Comparison of ENCODE assay signal across 10 mouse cellular contexts in genomic region chr2:28539206-28539605, GRCm38 (mm10). TPM values are rescaled to one million over a fixed set of nuclear protein-coding genes. Genes with fewer than 3 reads are reported as not detected.
DNase-seq lines count a peak whose midpoint lies in the region; ATAC-seq and TF ChIP-seq lines count a peak whose summit lies in the region.
"Had no signal": no experiment of that assay in that cellular context is flagged by ENCODE, and none has a peak within 500 bp of the region (broad histone marks: within the 10 kb centered on the region; RNA-seq: fewer than 3 reads in every experiment).

No protein-coding gene starts in this region.

- peak overlapping the region; percentile 41 for H3K4me3 ChIP-seq in gastrocnemius, adult 2 months
- H3K4me3 ChIP-seq in hindbrain, embryonic 13.5 days, result no peak overlapping the region
- H3K4me3 ChIP-seq in myocyte, result no peak overlapping the region

- H3ac ChIP-seq in myocyte (ENCODE audit: control insufficient read depth, insufficient read length), result no peak overlapping the region

- peaks cover 41% of the 10 kb centered on the region for H3K36me3 ChIP-seq in hindbrain, embryonic 13.5 days
- no peaks in the 10 kb centered on the region for H3K36me3 ChIP-seq in myocyte (ENCODE audit: control insufficient read depth, insufficient read depth)
- H3K36me3 ChIP-seq: G1E had no signal

- intact Hi-C loops in gastrocnemius, adult 2 months (cut with DNase I), result loop anchor here (2.0 kb wide), 1 partner anchor 18 kb away; no protein-coding TSS in a partner anchor
- intact Hi-C loops in left cerebral cortex, postnatal 4 days (cut with DNase I), result no loop called here

- peaks cover 73% of the 10 kb centered on the region for H3K4me1 ChIP-seq in hindbrain, embryonic 13.5 days (replicated peaks)

- TF ChIP-seq POLR2A in myocyte (IDR thresholded peaks at IDR 0.05; ENCODE audit: insufficient read length, low read depth), result peak; percentile 66

- no peaks in the 10 kb centered on the region for H3K79me2 ChIP-seq in myocyte (ENCODE audit: control insufficient read depth, insufficient read depth)

- DNase-seq in left cerebral cortex, adult 18-20 months (ENCODE audit: low spot score in 2 of 2), result peak; percentile 60 to 65
- DNase-seq in left cerebral cortex, adult 11 months (ENCODE audit: low spot score), result no peak
- DNase-seq in cerebellum, postnatal 10 days, result peak; percentile 85 to 90
- peak; percentile 91 for DNase-seq in gastrocnemius, adult 2 months
- DNase-seq in left cerebral cortex, postnatal 4 days, result peak; percentile 93
- no peak for DNase-seq in yolk sac, embryonic 10.5 days (ENCODE audit: low spot score)

- WGBS in hindbrain, embryonic 13.5 days, result 31% methylated on average over 7 of the region's 7 CpGs

- TF ChIP-seq CTCF in gastrocnemius, adult 2 months (IDR thresholded peaks at IDR 0.05), result no peak

- peak overlapping the region; percentile 62 for H3K9ac ChIP-seq in hindbrain, embryonic 13.5 days

- ATAC-seq in hindbrain, embryonic 13.5 days (ENCODE audit: low FRiP score), result peak; percentile 47

- peak overlapping the region; percentile 93 for H3K27ac ChIP-seq in gastrocnemius, adult 2 months
- H3K27ac ChIP-seq in hindbrain, embryonic 13.5 days, result peak overlapping the region; percentile 84

- H3K4me2 ChIP-seq in hindbrain, embryonic 13.5 days, result peak overlapping the region; percentile 16; the same call in 1 of the 2 replicates
- H3K4me2 ChIP-seq in myocyte (ENCODE audit: low read depth), result peak overlapping the region; percentile 73

- H3K27me3 ChIP-seq in hindbrain, embryonic 13.5 days, result no peaks in the 10 kb centered on the region
- H3K27me3 ChIP-seq in myocyte (ENCODE audit: control insufficient read depth, insufficient read depth, insufficient read length), result no peaks in the 10 kb centered on the region

- no peaks in the 10 kb centered on the region for H3K9me3 ChIP-seq in hindbrain, embryonic 13.5 days
- H3K9me3 ChIP-seq: G1E had no signal

TF ChIP-seq in myocyte, 11 proteins besides CTCF, POLR2A, EP300 and RAD21:
- peak; percentile 66 for TF ChIP-seq TCF3 (IDR thresholded peaks at IDR 0.05; ENCODE audit: insufficient read length, low read depth)
- TF ChIP-seq SRF (IDR thresholded peaks at IDR 0.05; ENCODE audit: control insufficient read depth, insufficient read length, low read depth), result peak; percentile 83
- peak; percentile 96 for TF ChIP-seq TCF12 (IDR thresholded peaks at IDR 0.05; ENCODE audit: insufficient read depth, poor library complexity, severe bottlenecking)
- TF ChIP-seq CEBPB (IDR thresholded peaks at IDR 0.05; ENCODE audit: insufficient read depth, poor library complexity, severe bottlenecking), result no peak
- no peak for TF ChIP-seq REST (IDR thresholded peaks at IDR 0.05; ENCODE audit: insufficient read depth, insufficient read length)
- peak; percentile 77 to 99 (median 97) for TF ChIP-seq MYOG (IDR thresholded peaks at IDR 0.05; ENCODE audit: control insufficient read depth in 1 of 3, insufficient read depth in 1 of 3, insufficient read length in 2 of 3, low read depth in 2 of 3)
- peak; percentile 91 for TF ChIP-seq USF1 (IDR thresholded peaks at IDR 0.05; ENCODE audit: low read depth)
- TF ChIP-seq MYOD1 (IDR thresholded peaks at IDR 0.05; ENCODE audit: control insufficient read depth in 1 of 3, insufficient read length in 2 of 3, low read depth in 2 of 3), result peak; percentile 42 to 98 (median 95)
- peak; percentile 64 for TF ChIP-seq POLR2AphosphoS2 (IDR thresholded peaks at IDR 0.05; ENCODE audit: insufficient read length, low read depth)

RNA-seq across cellular contexts. Expression of gene Cel, which starts 24.0 kb away (rescaled TPM):
- total RNA-seq in left cerebral cortex, adult 18-20 months (2021), result not detected
- not detected for total RNA-seq in gastrocnemius, adult 2 months (2021)
- 0.08 and 0.13 TPM in 2 replicates for polyA plus RNA-seq in hindbrain, embryonic 13.5 days (2015; fragmentation: Nextera tagmentation; extraction: Ambion mirVana)
- total RNA-seq in left cerebral cortex, postnatal 4 days (2021), result not detected
- polyA plus RNA-seq in myocyte (2012; fragmentation: generic; extraction: Trizol), result not detected
- total RNA-seq: G1E; hematopoietic stem cell, adult 5-6 weeks had no signal
- polyA plus RNA-seq: G1E had no signal

RNA-seq across cellular contexts. Expression of gene Ralgds, which starts 26.3 kb away (rescaled TPM):
- 10 to 100 TPM; 78.2 to 87.4 TPM for total RNA-seq in left cerebral cortex, adult 18-20 months (2021)
- total RNA-seq in gastrocnemius, adult 2 months (2021), result 10 to 100 TPM in 1 of 2 experiments, 1 to 10 TPM in 1; 9.9 to 10.1 TPM
- 78.9 and 87.9 TPM in 2 replicates for polyA plus RNA-seq in hindbrain, embryonic 13.5 days (2015; fragmentation: Nextera tagmentation; extraction: Ambion mirVana)
- 100 to 1,000 TPM; 164 to 176 TPM for total RNA-seq in left cerebral cortex, postnatal 4 days (2021)
- polyA plus RNA-seq in myocyte (2012; fragmentation: generic; extraction: Trizol), result 24.2 TPM

RNA-seq across cellular contexts. Expression of gene Gm10134, which starts 33.3 kb away (rescaled TPM):
- total RNA-seq in left cerebral cortex, adult 18-20 months (2021), result 1 to 10 TPM in 1 of 2 experiments, not detected in 1; 1.1 TPM
- total RNA-seq in gastrocnemius, adult 2 months (2021), result under 1 TPM in 1 of 2 experiments, not detected in 1; 0.98 TPM
- polyA plus RNA-seq in hindbrain, embryonic 13.5 days (2015; fragmentation: Nextera tagmentation; extraction: Ambion mirVana), result 2.1 and 3.6 TPM in 2 replicates
- not detected for total RNA-seq in left cerebral cortex, postnatal 4 days (2021)
- polyA plus RNA-seq in myocyte (2012; fragmentation: generic; extraction: Trizol), result not detected
- total RNA-seq: G1E; hematopoietic stem cell, adult 5-6 weeks had no signal
- polyA plus RNA-seq: G1E had no signal

RNA-seq across cellular contexts. Expression of gene Gbgt1, which starts 42.5 kb away (rescaled TPM):
- 1 to 10 TPM; 2.4 to 2.6 TPM for total RNA-seq in left cerebral cortex, adult 18-20 months (2021)
- total RNA-seq in gastrocnemius, adult 2 months (2021), result 1 to 10 TPM in 1 of 2 experiments, under 1 TPM in 1; 0.56 to 1.1 TPM
- 0.52 and 1.0 TPM in 2 replicates for polyA plus RNA-seq in hindbrain, embryonic 13.5 days (2015; fragmentation: Nextera tagmentation; extraction: Ambion mirVana)
- 1 to 10 TPM; 2.5 to 2.6 TPM for total RNA-seq in left cerebral cortex, postnatal 4 days (2021)
- not detected for polyA plus RNA-seq in myocyte (2012; fragmentation: generic; extraction: Trizol)
- total RNA-seq: G1E; hematopoietic stem cell, adult 5-6 weeks had no signal
- polyA plus RNA-seq: G1E had no signal

RNA-seq across cellular contexts. Expression of gene Gtf3c5, which starts 44.3 kb away (rescaled TPM):
- 10 to 100 TPM; 19.1 to 19.4 TPM for total RNA-seq in left cerebral cortex, adult 18-20 months (2021)
- 1 to 10 TPM; 7.2 to 8.0 TPM for total RNA-seq in gastrocnemius, adult 2 months (2021)
- 40.8 and 46.8 TPM in 2 replicates for polyA plus RNA-seq in hindbrain, embryonic 13.5 days (2015; fragmentation: Nextera tagmentation; extraction: Ambion mirVana)
- 10 to 100 TPM; 26.6 to 27.8 TPM for total RNA-seq in left cerebral cortex, postnatal 4 days (2021)
- polyA plus RNA-seq in myocyte (2012; fragmentation: generic; extraction: Trizol), result 24.4 TPM

Comparison
In these comparisons a context has a peak if more than half of its experiments do, and no peak if none do; other contexts are left out.
1. DNase-seq: peak in left cerebral cortex, adult 18-20 months (2 of 2), cerebellum, postnatal 10 days (2 of 2), gastrocnemius, adult 2 months (single experiment) and left cerebral cortex, postnatal 4 days (single experiment); none in left cerebral cortex, adult 11 months (single experiment) and yolk sac, embryonic 10.5 days (single experiment).
2. RNA of gene Ralgds, which starts 26.3 kb away (total RNA-seq): 164 to 176 TPM in left cerebral cortex, postnatal 4 days and 78.2 to 87.4 TPM in left cerebral cortex, adult 18-20 months; 9.9 to 10.1 TPM in gastrocnemius, adult 2 months; every median in the first group is over 4 times any median in the second.